Mouse (Mus musculus): ENCODE measurements at regions not wholly inside any gene's neighbourhood (a gene's known extent, or its start where the extent isn't known, plus 50 kb on each side); places are given as distances from the start of the nearest gene placed in this dataset.
A peak's percentile ranks its signal among the peaks of the same experiment; 100 is the strongest.

DNA sequence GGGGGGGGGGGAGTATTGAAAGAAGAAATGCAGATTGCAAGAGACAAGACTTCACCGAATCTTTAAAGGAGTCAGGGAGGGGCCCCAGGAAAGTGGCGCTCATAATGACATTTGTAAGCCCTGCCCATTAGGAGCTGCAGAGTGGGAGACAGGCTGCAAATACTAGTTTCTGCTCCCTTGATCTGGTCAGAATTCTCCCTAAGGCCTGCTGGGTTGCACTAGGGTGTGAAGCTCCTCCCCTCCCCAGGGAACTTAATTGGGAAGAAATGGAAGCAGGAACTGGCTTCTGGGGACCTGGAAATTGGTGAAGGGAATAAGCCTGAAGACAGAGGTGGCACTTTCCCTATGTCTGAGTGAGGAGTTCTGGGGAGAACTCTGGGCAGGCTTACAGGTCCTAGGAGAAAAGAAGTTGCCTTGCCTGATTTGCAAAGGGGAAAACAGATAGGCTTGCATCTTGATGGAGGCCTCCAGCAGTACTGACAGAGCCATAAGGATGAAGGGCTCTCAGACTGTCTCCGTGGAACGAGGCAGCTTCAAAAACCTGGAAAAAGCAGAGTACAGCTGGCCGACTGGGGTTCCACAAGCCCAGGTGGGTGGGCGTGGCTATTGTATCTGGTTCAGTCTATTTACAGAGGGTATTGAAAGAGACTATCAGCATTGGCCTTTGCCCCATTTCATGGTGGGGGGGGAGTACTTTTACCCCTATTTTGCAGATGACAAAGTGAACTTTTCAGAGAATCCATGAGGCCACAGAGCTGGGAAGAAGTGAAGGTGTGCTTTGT is 125.7 kb downstream of the Plpp3 start:
- no peaks in the 10 kb centered on the region for H3K36me3 ChIP-seq
- no peak overlapping the region for H3K4me3 ChIP-seq
- H3K4me2 ChIP-seq (replicated peaks), result no peak overlapping the region
- H3K4me1 ChIP-seq, result peaks cover 28% of the 10 kb centered on the region
- no peaks in the 10 kb centered on the region for H3K9me3 ChIP-seq
- 16% methylated on average over 6 of the region's 6 CpGs for WGBS
- peaks cover 6% of the 10 kb centered on the region; the same call in 1 of the 2 replicates for H3K27me3 ChIP-seq
- no peak overlapping the region for H3K9ac ChIP-seq (replicated peaks)
- no peak; the same call in 1 of the 2 replicates for ATAC-seq (ENCODE audit: low FRiP score, low read depth)
- H3K27ac ChIP-seq (replicated peaks), result no peak overlapping the region

DNA sequence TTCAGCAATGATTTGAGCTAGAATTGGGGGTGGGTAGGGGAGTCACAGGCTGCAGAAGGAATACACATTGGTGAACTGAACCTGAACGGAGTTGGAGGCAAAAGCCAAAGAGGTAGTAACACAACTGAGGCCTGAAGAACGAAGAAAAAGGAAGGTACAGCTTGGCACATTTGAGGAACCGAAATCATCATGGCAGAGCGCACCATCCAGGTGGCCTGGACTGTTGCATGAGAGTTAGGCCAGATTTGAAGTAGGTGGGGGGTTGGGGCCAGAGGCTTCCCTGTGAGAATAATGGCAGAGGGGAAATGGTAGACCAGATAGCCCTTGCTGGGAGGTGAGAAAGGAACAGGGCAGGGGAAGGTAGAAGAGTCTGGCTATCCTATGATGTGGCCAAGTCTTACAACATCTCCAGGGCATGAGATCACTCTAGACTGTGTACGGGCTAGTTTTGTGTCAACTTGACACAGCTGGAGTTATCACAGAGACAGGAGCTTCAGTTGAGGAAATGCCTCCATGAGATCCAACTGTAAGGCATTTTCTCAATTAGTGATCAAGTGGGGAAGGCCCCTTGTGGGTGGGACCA is 128.4 kb downstream of the Plpp3 start:
- WGBS, result 91% methylated on average over 5 of the region's 5 CpGs
- peaks cover 32% of the 10 kb centered on the region for H3K4me1 ChIP-seq

DNA sequence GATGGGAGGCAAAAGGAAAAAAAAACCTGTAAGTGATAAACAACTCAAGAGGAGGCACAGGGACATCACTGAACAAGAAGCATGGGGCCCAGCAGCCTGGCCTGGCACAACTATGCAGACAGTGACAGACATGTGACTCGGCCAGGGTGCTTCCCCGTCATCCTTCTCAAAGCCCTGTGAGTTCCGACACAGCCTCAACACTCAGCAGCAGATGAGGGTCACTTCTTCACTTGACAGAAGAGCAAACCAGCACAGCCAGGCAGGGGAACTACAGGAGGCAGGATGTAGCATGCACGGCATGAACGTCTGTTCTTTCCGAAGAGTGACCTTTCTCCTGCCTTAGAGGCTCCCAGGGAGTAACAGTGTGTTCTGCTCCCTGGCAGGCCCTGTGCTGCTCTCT is 129.2 kb downstream of the Plpp3 start:
- no peaks in the 10 kb centered on the region for H3K36me3 ChIP-seq
- no peak overlapping the region for H3K4me3 ChIP-seq
- H3K27ac ChIP-seq (replicated peaks), result no peak overlapping the region
- peaks cover 32% of the 10 kb centered on the region for H3K4me1 ChIP-seq
- H3K9me3 ChIP-seq, result no peaks in the 10 kb centered on the region
- no peak overlapping the region for H3K9ac ChIP-seq (replicated peaks)
- H3K4me2 ChIP-seq (replicated peaks), result no peak overlapping the region
- ATAC-seq (ENCODE audit: low FRiP score, low read depth), result no peak
- WGBS, result 80% methylated on average over 6 of the region's 6 CpGs
- 0 out of 2 replicates have a peak, but pooled peaks cover 6% of the 10 kb centered on the region for H3K27me3 ChIP-seq

More for the DNA sequence above, 128.4 kb downstream of the Plpp3 start:
- H3K9me3 ChIP-seq, result no peaks in the 10 kb centered on the region
- 0 out of 2 replicates have a peak, but pooled peaks cover 6% of the 10 kb centered on the region for H3K27me3 ChIP-seq
- H3K27ac ChIP-seq (replicated peaks), result no peak overlapping the region
- no peaks in the 10 kb centered on the region for H3K36me3 ChIP-seq
- H3K4me2 ChIP-seq (replicated peaks), result no peak overlapping the region
- no peak overlapping the region for H3K9ac ChIP-seq (replicated peaks)
- no peak for ATAC-seq (ENCODE audit: low FRiP score, low read depth)
- H3K4me3 ChIP-seq, result no peak overlapping the region

DNA sequence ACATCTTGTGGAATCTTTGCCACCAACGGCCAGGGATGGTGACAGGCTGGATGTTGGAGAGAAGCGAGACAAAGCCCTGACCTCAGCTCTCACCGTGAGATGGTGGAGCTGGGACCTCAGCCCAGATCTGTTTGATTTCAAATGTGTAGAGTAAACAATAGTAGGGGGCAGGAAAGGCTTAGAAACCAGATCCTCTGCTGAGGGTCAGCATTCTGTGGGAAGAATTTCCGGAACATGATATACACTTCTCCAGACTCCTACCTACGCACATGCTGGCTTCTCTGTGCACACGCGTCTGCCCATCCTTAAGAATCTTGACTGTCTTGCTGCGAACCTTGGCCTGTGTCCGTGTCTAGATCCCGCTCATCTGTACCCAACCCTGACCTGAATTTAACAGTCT is 129.7 kb downstream of the Plpp3 start:
- no peak overlapping the region for H3K9ac ChIP-seq (replicated peaks)
- no peak overlapping the region for H3K4me2 ChIP-seq (replicated peaks)
- no peak for ATAC-seq (ENCODE audit: low FRiP score, low read depth)
- H3K27me3 ChIP-seq, result 0 out of 2 replicates have a peak, but pooled peaks cover 6% of the 10 kb centered on the region
- WGBS, result 76% methylated on average over 10 of the region's 10 CpGs
- peaks cover 32% of the 10 kb centered on the region for H3K4me1 ChIP-seq
- no peaks in the 10 kb centered on the region for H3K36me3 ChIP-seq
- H3K27ac ChIP-seq (replicated peaks), result no peak overlapping the region
- no peak overlapping the region for H3K4me3 ChIP-seq
- H3K9me3 ChIP-seq, result no peaks in the 10 kb centered on the region

DNA sequence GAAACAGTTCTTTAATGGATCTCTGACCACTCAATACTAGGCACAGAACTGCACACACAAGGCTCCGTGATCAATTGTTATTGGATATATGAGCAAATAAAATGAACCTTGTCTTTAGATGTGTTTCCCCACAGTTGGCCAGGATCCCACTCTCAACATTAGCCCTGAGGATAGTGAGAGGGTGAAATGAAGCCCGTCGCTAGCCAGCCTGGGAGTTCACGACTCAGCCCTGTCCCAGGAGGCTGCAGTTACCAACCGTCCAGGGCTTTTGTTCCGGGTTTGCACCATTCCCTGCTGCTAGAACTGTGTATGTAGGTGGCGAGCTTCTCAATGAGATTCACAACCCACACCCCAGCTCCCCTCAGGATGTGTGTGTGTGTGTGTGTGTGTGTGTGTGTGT is 130.3 kb downstream of the Plpp3 start:
- ATAC-seq (ENCODE audit: low FRiP score, low read depth), result no peak

DNA sequence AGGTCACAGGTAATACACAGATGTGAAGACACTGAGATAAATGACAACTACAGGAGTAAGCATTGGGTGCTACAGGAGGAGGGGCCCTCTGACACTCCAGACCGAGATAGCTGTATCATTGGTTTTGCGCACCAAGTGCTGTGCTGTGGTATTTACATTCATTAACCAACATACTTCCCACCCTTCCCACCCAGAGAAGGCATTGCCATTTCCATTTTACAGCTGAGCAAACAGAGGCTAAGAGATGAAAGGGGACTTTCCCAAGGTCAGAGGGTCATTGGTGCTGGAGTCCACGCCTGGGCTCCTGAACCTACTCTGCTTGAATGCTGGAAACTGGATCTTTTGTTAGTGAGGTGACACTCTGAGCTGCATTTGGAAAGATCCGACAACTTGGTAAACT is 132.5 kb downstream of the Plpp3 start:
- 0 out of 2 replicates have a peak, but pooled peaks cover 6% of the 10 kb centered on the region for H3K27me3 ChIP-seq
- H3K4me1 ChIP-seq, result peaks cover 16% of the 10 kb centered on the region
- no peaks in the 10 kb centered on the region for H3K36me3 ChIP-seq
- no peak for ATAC-seq (ENCODE audit: low FRiP score, low read depth)
- H3K9ac ChIP-seq (replicated peaks), result no peak overlapping the region
- WGBS, result 35% methylated on average over 4 of the region's 4 CpGs
- H3K4me2 ChIP-seq (replicated peaks), result no peak overlapping the region
- no peaks in the 10 kb centered on the region for H3K9me3 ChIP-seq
- no peak overlapping the region for H3K27ac ChIP-seq (replicated peaks)
- H3K4me3 ChIP-seq, result no peak overlapping the region

More for the DNA sequence above, 130.3 kb downstream of the Plpp3 start:
- no peak overlapping the region for H3K27ac ChIP-seq (replicated peaks)
- H3K27me3 ChIP-seq, result 0 out of 2 replicates have a peak, but pooled peaks cover 6% of the 10 kb centered on the region
- H3K4me3 ChIP-seq, result no peak overlapping the region
- no peaks in the 10 kb centered on the region for H3K9me3 ChIP-seq
- H3K9ac ChIP-seq (replicated peaks), result no peak overlapping the region
- H3K36me3 ChIP-seq, result no peaks in the 10 kb centered on the region
- WGBS, result 67% methylated on average over 7 of the region's 7 CpGs
- peaks cover 27% of the 10 kb centered on the region for H3K4me1 ChIP-seq
- H3K4me2 ChIP-seq (replicated peaks), result no peak overlapping the region

DNA sequence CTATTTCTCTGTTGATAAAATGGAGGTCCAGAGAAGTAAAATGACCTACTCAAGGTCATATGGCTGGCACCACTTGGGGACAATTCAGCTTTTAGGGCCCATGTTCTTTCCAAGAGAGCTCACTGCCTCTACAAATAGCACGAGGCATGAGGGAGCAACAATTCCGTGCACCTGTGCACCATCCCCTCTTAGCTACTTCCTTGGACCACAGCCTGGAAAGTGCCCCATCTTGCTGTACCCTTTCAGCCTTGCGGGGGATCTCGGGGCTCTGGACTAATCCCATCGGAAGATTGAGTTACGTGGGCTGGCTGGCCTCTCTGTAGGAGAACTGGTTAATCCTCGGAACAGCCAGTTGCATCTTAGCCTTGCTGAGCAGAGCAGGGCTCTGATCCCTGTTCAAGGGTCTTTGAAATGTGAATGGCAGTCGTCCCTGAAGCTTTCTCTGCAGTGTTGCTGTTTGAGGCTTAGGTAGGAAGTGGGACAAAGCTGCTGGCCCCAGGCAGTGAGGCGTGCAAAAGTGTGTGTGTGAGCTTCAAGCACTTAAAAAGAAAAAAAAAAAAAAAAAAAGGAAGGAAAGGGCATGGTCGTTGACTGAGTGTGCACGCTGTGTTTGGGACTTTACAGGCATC is 133.8 kb downstream of the Plpp3 start:
- H3K4me2 ChIP-seq (replicated peaks), result no peak overlapping the region
- H3K27ac ChIP-seq (replicated peaks), result 0 out of 2 replicates have a peak overlapping the region, but pooled peaks have one; percentile 25
- no peak overlapping the region for H3K4me3 ChIP-seq
- WGBS, result 4% methylated on average over 11 of the region's 11 CpGs
- 0 out of 2 replicates have a peak, but pooled peaks cover 6% of the 10 kb centered on the region for H3K27me3 ChIP-seq
- peaks cover 16% of the 10 kb centered on the region for H3K4me1 ChIP-seq
- H3K9me3 ChIP-seq, result no peaks in the 10 kb centered on the region
- ATAC-seq (ENCODE audit: low FRiP score, low read depth), result 0 out of 2 replicates have a peak, but pooled peaks have one; percentile 38
- H3K36me3 ChIP-seq, result no peaks in the 10 kb centered on the region
- H3K9ac ChIP-seq (replicated peaks), result no peak overlapping the region

DNA sequence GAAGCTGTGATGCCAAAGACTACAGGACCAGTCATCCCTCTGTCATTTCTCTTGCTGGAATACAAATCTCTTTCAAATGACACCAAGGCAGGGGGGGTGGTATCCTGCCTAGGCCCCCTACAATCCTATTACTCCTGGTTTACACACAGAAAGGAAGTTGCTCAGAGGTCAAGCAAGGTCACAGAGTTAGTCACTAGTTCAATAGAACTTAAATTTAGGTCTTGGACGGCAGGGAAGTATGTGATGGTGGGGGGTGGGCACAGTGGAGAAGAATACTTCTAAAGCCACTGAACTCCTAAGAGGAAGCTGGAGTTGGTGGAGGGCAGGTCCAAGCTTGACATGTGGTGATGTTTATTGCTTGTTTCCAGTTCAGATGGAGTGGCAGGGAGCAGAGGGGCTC is 134.4 kb downstream of the Plpp3 start:
- H3K4me2 ChIP-seq (replicated peaks), result no peak overlapping the region
- H3K9me3 ChIP-seq, result no peaks in the 10 kb centered on the region
- H3K36me3 ChIP-seq, result no peaks in the 10 kb centered on the region
- no peak overlapping the region for H3K4me3 ChIP-seq
- H3K27ac ChIP-seq (replicated peaks), result peak overlapping the region; percentile 25; the same call in 1 of the 2 replicates
- whole genome bisulfite sequencing, result 0% methylated on average over 1 of the region's 1 CpGs
- H3K9ac ChIP-seq (replicated peaks), result no peak overlapping the region
- 0 out of 2 replicates have a peak, but pooled peaks cover 6% of the 10 kb centered on the region for H3K27me3 ChIP-seq
- ATAC-seq (ENCODE audit: low FRiP score, low read depth), result 0 out of 2 replicates have a peak, but pooled peaks have one; percentile 19
- peaks cover 16% of the 10 kb centered on the region for H3K4me1 ChIP-seq

DNA sequence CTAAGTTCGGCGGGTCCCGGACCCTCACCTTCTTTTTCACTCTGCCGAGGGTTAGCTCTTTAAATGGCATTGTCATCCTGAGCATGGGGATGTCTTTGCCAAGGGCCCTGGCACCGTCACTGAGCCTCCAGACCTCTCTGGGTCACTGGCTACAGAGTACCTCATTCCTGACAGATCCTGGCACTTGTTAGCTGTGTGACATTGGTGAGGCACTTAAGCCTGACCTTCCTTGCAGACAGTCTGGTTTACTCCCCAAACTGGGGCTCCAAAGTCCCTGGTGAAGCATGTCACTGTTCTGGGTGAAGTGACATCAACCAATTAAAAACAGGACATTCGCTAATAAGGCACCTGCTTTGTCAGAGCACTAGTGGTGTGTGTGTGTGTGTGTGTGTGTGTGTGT is 142.2 kb downstream of the Plpp3 start:
- no peak overlapping the region for H3K4me2 ChIP-seq (replicated peaks)
- no peaks in the 10 kb centered on the region for H3K9me3 ChIP-seq
- no peaks in the 10 kb centered on the region for H3K4me1 ChIP-seq
- no peaks in the 10 kb centered on the region for H3K36me3 ChIP-seq
- H3K27me3 ChIP-seq, result no peaks in the 10 kb centered on the region
- H3K4me3 ChIP-seq, result no peak overlapping the region
- no peak overlapping the region for H3K9ac ChIP-seq (replicated peaks)
- 96% methylated on average over 6 of the region's 6 CpGs for WGBS
- no peak overlapping the region for H3K27ac ChIP-seq (replicated peaks)
- no peak for ATAC-seq (ENCODE audit: low FRiP score, low read depth)

DNA sequence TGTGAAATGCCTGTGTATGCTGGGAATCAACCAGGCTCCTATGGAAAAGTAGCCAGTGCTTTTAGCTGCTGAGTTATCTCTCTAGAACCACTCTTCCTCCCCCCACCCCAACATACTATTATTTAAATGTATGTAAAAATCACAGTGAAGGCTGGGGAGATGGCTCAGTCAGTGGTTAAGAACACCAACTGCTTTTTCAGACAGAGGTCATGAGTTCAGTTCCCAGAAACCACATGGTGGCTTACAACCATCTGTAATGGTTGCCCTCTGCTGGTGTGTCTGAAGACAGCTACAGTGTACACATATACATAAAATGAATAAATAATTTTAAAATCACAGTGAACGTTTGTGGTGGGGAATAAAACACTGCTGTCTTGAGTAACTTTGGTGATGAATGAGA is 144.4 kb downstream of the Plpp3 start:
- H3K9ac ChIP-seq (replicated peaks), result no peak overlapping the region
- 79% methylated on average over 1 of the region's 1 CpGs for WGBS
- ATAC-seq (ENCODE audit: low FRiP score, low read depth), result no peak

DNA sequence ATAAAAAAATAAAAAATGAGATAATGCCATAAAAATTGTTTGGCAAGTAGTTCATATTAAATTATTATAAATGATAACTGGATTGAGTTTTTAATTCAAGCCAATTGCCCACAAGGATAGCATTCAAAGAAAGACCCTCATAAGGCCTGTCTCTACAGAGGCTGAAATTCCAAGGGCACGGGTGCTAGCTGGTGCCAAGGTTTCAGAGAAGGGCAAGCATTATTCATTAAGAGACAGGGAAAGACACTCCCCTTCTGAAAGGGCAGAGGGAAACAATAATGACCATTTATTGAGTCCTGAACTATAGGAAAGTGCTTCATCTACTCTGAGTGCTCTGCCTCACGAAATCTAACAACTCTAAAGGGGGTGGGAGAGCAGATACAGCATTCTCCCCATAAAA is 147.0 kb downstream of the Plpp3 start:
- Histone ChIP-seq H3K4me1 (no peaks in the 10 kb centered on the region), H3K36me3 (no peaks in the 10 kb centered on the region), H3K27ac (replicated peaks) (no peak overlapping the region), H3K9me3 (no peaks in the 10 kb centered on the region), H3K4me2 (replicated peaks) (no peak overlapping the region), H3K9ac (replicated peaks) (no peak overlapping the region), H3K4me3 (no peak overlapping the region), H3K27me3 (no peaks in the 10 kb centered on the region)
- WGBS, result 68% methylated on average over 2 of the region's 2 CpGs
- ATAC-seq (ENCODE audit: low FRiP score, low read depth), result no peak

More for the DNA sequence above, 144.4 kb downstream of the Plpp3 start:
- Histone ChIP-seq H3K4me1 (no peaks in the 10 kb centered on the region), H3K4me2 (replicated peaks) (no peak overlapping the region), H3K27me3 (no peaks in the 10 kb centered on the region), H3K36me3 (no peaks in the 10 kb centered on the region), H3K9me3 (no peaks in the 10 kb centered on the region), H3K4me3 (no peak overlapping the region), H3K27ac (replicated peaks) (no peak overlapping the region)

DNA sequence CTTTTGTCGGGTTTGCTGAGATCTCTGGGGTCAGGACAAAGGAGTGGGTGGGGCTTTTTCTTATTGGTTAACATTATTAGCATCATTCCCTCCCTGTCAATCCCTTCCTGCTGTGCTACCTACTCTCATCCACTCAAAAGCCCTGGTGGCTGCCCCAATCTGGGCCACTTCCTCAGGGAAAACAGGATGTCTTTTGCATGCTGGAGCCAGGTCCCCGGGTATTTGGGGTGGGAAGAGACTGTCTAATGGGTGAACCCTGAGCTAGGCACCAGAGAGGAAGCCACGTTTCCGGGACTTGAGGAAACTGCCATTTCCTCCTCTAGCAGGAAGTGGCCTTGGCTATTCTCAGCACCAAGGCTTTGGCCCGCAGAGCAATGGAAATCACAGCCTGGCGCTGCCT is 148.8 kb downstream of the Plpp3 start:
- Histone ChIP-seq H3K4me2 (replicated peaks) (no peak overlapping the region), H3K4me1 (no peaks in the 10 kb centered on the region), H3K9ac (replicated peaks) (no peak overlapping the region), H3K27me3 (no peaks in the 10 kb centered on the region), H3K36me3 (no peaks in the 10 kb centered on the region), H3K4me3 (no peak overlapping the region), H3K9me3 (no peaks in the 10 kb centered on the region), H3K27ac (replicated peaks) (no peak overlapping the region)
- WGBS, result 82% methylated on average over 6 of the region's 6 CpGs
- ATAC-seq (ENCODE audit: low FRiP score, low read depth), result no peak
